20 mouse cellular contexts compared by ENCODE assay signal in genomic region chr17:35088151-35088550, GRCm38 (mm10). TPM values are rescaled to one million over a fixed set of nuclear protein-coding genes. Genes with fewer than 3 reads are reported as not detected.
A peak's percentile ranks its signal among the peaks of the same experiment; 100 is the strongest.
DNase-seq lines count a peak whose midpoint lies in the region; ATAC-seq and TF ChIP-seq lines count a peak whose summit lies in the region.
"Had no signal": no experiment of that assay in that cellular context is flagged by ENCODE, and none has a peak within 500 bp of the region (broad histone marks: within the 10 kb centered on the region; RNA-seq: fewer than 3 reads in every experiment).

No protein-coding gene starts in this region.

- H3K9me3 ChIP-seq in forebrain, embryonic 15.5 days, result no peaks in the 10 kb centered on the region
- no peaks in the 10 kb centered on the region for H3K9me3 ChIP-seq in forebrain, embryonic 16.5 days (ENCODE audit: control insufficient read depth, low read length)
- H3K9me3 ChIP-seq in liver, embryonic 14.5 days (ENCODE audit: control insufficient read depth, low read length), result no peaks in the 10 kb centered on the region
- no peaks in the 10 kb centered on the region for H3K9me3 ChIP-seq in liver, embryonic 11.5 days (ENCODE audit: control insufficient read depth, low read length)
- H3K9me3 ChIP-seq in limb, embryonic 10.5 days (replicated peaks), result no peaks in the 10 kb centered on the region
- H3K9me3 ChIP-seq: heart, embryonic 15.5 days; hindbrain, embryonic 15.5 days; midbrain, embryonic 12.5 days had no signal

- no peak for ATAC-seq in forebrain, embryonic 15.5 days (replicated peaks)
- ATAC-seq in forebrain, embryonic 16.5 days, result no peak
- ATAC-seq in liver, embryonic 14.5 days (ENCODE audit: insufficient read depth), result no peak
- ATAC-seq in liver, embryonic 11.5 days (replicated peaks; ENCODE audit: low FRiP score), result no peak
- no peak for ATAC-seq in activated CD4-positive, CD25-positive, alpha-beta regulatory T cell, adult 4 months

- DNase-seq in liver, embryonic 14.5 days (ENCODE audit: low read depth in 3 of 3, low spot score in 3 of 3), result no peak
- DNase-seq in liver, embryonic 11.5 days (ENCODE audit: low spot score), result no peak
- peak; percentile 34 for DNase-seq in CD4-positive helper T cell, adult 2 months (ENCODE audit: low read depth, low spot score)
- peak; percentile 35 for DNase-seq in adipocyte (ENCODE audit: low spot score)
- DNase-seq in limb, embryonic 10.5 days (ENCODE audit: low spot score), result no peak
- DNase-seq: cerebellum, adult 2 months; embryo, embryonic 11 days; kidney, adult 9 months; liver; lung, postnatal 36 days; right cerebral cortex, postnatal 4 days; thymus, postnatal 36 days had no signal

- H3K4me3 ChIP-seq in forebrain, embryonic 15.5 days, result no peak overlapping the region
- H3K4me3 ChIP-seq in forebrain, embryonic 16.5 days (replicated peaks; ENCODE audit: low read length), result no peak overlapping the region
- no peak overlapping the region for H3K4me3 ChIP-seq in liver, embryonic 14.5 days (ENCODE audit: insufficient read depth in 1 of 2, low read depth in 2 of 2, low read length in 2 of 2)
- no peak overlapping the region for H3K4me3 ChIP-seq in liver, embryonic 11.5 days (ENCODE audit: low read depth, low read length)
- H3K4me3 ChIP-seq in limb, embryonic 10.5 days, result no peak overlapping the region

- H3K4me1 ChIP-seq in forebrain, embryonic 15.5 days, result peaks cover 19% of the 10 kb centered on the region
- H3K4me1 ChIP-seq in forebrain, embryonic 16.5 days (replicated peaks; ENCODE audit: control insufficient read depth, insufficient read depth, low read length), result peaks cover 13% of the 10 kb centered on the region
- peaks cover 15 to 18% of the 10 kb centered on the region in 2 experiments for H3K4me1 ChIP-seq in liver, embryonic 14.5 days (replicated peaks; ENCODE audit: control insufficient read depth in 2 of 2, insufficient read depth in 2 of 2, low read length in 1 of 2)
- peaks cover 13% of the 10 kb centered on the region for H3K4me1 ChIP-seq in liver, embryonic 11.5 days (replicated peaks; ENCODE audit: control insufficient read depth, insufficient read depth, low read length)
- H3K4me1 ChIP-seq in limb, embryonic 10.5 days, result peaks cover 11% of the 10 kb centered on the region

- TF ChIP-seq CTCF in liver, embryonic 14.5 days (IDR thresholded peaks at IDR 0.05; ENCODE audit: low read depth), result peak; percentile 39

- TF ChIP-seq EP300 in liver, embryonic 14.5 days (IDR thresholded peaks at IDR 0.05; ENCODE audit: low read depth), result no peak

- H3K36me3 ChIP-seq in forebrain, embryonic 15.5 days, result peaks cover 14% of the 10 kb centered on the region
- peaks cover 7% of the 10 kb centered on the region; the same call in 1 of the 2 replicates for H3K36me3 ChIP-seq in forebrain, embryonic 16.5 days (ENCODE audit: control insufficient read depth, insufficient read depth)
- peaks cover 6% of the 10 kb centered on the region; the same call in 1 of the 2 replicates for H3K36me3 ChIP-seq in liver, embryonic 14.5 days (replicated peaks; ENCODE audit: control insufficient read depth, insufficient read depth, low read depth)
- H3K36me3 ChIP-seq in liver, embryonic 11.5 days (ENCODE audit: control insufficient read depth, insufficient read depth, low read length), result peaks cover 15% of the 10 kb centered on the region
- peaks cover 28% of the 10 kb centered on the region for H3K36me3 ChIP-seq in limb, embryonic 10.5 days

- H3K27ac ChIP-seq in forebrain, embryonic 15.5 days (replicated peaks), result peak overlapping the region; percentile 55
- no peak overlapping the region; the same call in 1 of the 2 replicates for H3K27ac ChIP-seq in forebrain, embryonic 16.5 days (ENCODE audit: low read length)
- H3K27ac ChIP-seq in liver, embryonic 14.5 days, result no peak overlapping the region
- no peak overlapping the region for H3K27ac ChIP-seq in liver, embryonic 11.5 days (ENCODE audit: low read depth, low read length)
- H3K27ac ChIP-seq in limb, embryonic 10.5 days, result no peak overlapping the region
- H3K27ac ChIP-seq: midbrain, embryonic 12.5 days had no signal

- no peaks in the 10 kb centered on the region for H3K27me3 ChIP-seq in forebrain, embryonic 15.5 days
- no peaks in the 10 kb centered on the region for H3K27me3 ChIP-seq in forebrain, embryonic 16.5 days (replicated peaks; ENCODE audit: control insufficient read depth, insufficient read depth, low read length)
- H3K27me3 ChIP-seq in liver, embryonic 14.5 days (ENCODE audit: control insufficient read depth, insufficient read depth, low read length), result no peaks in the 10 kb centered on the region
- H3K27me3 ChIP-seq in liver, embryonic 11.5 days (replicated peaks; ENCODE audit: control insufficient read depth, insufficient read depth, low read length), result no peaks in the 10 kb centered on the region
- no peaks in the 10 kb centered on the region for H3K27me3 ChIP-seq in limb, embryonic 10.5 days (ENCODE audit: low read depth, poor library complexity, severe bottlenecking)
- H3K27me3 ChIP-seq: heart, embryonic 15.5 days; hindbrain, embryonic 15.5 days; midbrain, embryonic 12.5 days had no signal

- 39% methylated on average over 2 of the region's 2 CpGs for WGBS in forebrain, embryonic 15.5 days
- 47% methylated on average over 2 of the region's 2 CpGs for WGBS in forebrain, embryonic 16.5 days
- WGBS in liver, embryonic 14.5 days (ENCODE audit: insufficient replicate concordance), result 34% methylated on average over 2 of the region's 2 CpGs
- 41% methylated on average over 2 of the region's 2 CpGs for WGBS in liver, embryonic 11.5 days
- 56% methylated on average over 2 of the region's 2 CpGs for WGBS in limb, embryonic 10.5 days

- no peak overlapping the region for H3K9ac ChIP-seq in forebrain, embryonic 15.5 days (replicated peaks)
- no peak overlapping the region for H3K9ac ChIP-seq in forebrain, embryonic 16.5 days (replicated peaks; ENCODE audit: low read depth, low read length)
- H3K9ac ChIP-seq in liver, embryonic 14.5 days (replicated peaks), result no peak overlapping the region
- no peak overlapping the region for H3K9ac ChIP-seq in liver, embryonic 11.5 days (ENCODE audit: low read depth, low read length)

- H3K4me2 ChIP-seq in forebrain, embryonic 15.5 days (replicated peaks), result no peak overlapping the region
- H3K4me2 ChIP-seq in forebrain, embryonic 16.5 days (ENCODE audit: low read length), result no peak overlapping the region
- no peak overlapping the region for H3K4me2 ChIP-seq in liver, embryonic 14.5 days (ENCODE audit: low read depth)
- no peak overlapping the region for H3K4me2 ChIP-seq in liver, embryonic 11.5 days

RNA-seq across cellular contexts. Expression of gene Abhd16a, which starts 0.9 kb away (rescaled TPM):
- polyA plus RNA-seq in forebrain, embryonic 15.5 days (2015; fragmentation: Nextera tagmentation; extraction: Ambion mirVana), result 93.2 and 97.4 TPM in 2 replicates
- polyA plus RNA-seq in forebrain, embryonic 16.5 days (2015; fragmentation: Nextera tagmentation; extraction: Ambion mirVana), result 93.1 and 109 TPM in 2 replicates
- 29.1 and 30.0 TPM in 2 replicates for polyA plus RNA-seq in liver, embryonic 14.5 days (2012; rRNA removed)
- 42.3 and 44.3 TPM in 2 replicates for polyA plus RNA-seq in liver, embryonic 14.5 days (2014; fragmentation: Nextera tagmentation; extraction: Ambion mirVana)
- polyA plus RNA-seq in liver, embryonic 11.5 days (2014; fragmentation: Nextera tagmentation; extraction: Ambion mirVana), result 71.6 and 79.8 TPM in 2 replicates
- 53.3 and 63.6 TPM in 2 replicates for polyA plus RNA-seq in limb, embryonic 10.5 days (2016; fragmentation: Nextera tagmentation; extraction: Ambion mirVana)
- 10 to 100 TPM; 18.7 to 20.6 TPM for polyA plus RNA-seq in activated CD4-positive, CD25-positive, alpha-beta regulatory T cell, adult 4 months (2017; shearing (Covaris generic))

RNA-seq across cellular contexts. Expression of gene Ly6g6f, which starts 2.7 kb away (rescaled TPM):
- 0.32 TPM in 1 of 2 replicates, not detected in the other for polyA plus RNA-seq in forebrain, embryonic 15.5 days (2015; fragmentation: Nextera tagmentation; extraction: Ambion mirVana)
- polyA plus RNA-seq in forebrain, embryonic 16.5 days (2015; fragmentation: Nextera tagmentation; extraction: Ambion mirVana), result not detected in 2 replicates
- polyA plus RNA-seq in liver, embryonic 14.5 days (2012; rRNA removed), result 4.1 and 5.1 TPM in 2 replicates
- polyA plus RNA-seq in liver, embryonic 14.5 days (2014; fragmentation: Nextera tagmentation; extraction: Ambion mirVana), result 5.0 and 6.3 TPM in 2 replicates
- polyA plus RNA-seq in liver, embryonic 11.5 days (2014; fragmentation: Nextera tagmentation; extraction: Ambion mirVana), result 12.8 and 13.5 TPM in 2 replicates
- 0.56 and 0.66 TPM in 2 replicates for polyA plus RNA-seq in limb, embryonic 10.5 days (2016; fragmentation: Nextera tagmentation; extraction: Ambion mirVana)
- under 1 TPM in 1 of 2 experiments, not detected in 1; 0.29 TPM for polyA plus RNA-seq in activated CD4-positive, CD25-positive, alpha-beta regulatory T cell, adult 4 months (2017; shearing (Covaris generic))
- polyA plus RNA-seq: hindbrain, embryonic 15.5 days; stomach, embryonic 14.5 days had no signal

RNA-seq across cellular contexts. Expression of gene Ly6g6d, which starts 10.3 kb away (rescaled TPM):
- polyA plus RNA-seq in forebrain, embryonic 15.5 days (2015; fragmentation: Nextera tagmentation; extraction: Ambion mirVana), result 0.46 and 0.47 TPM in 2 replicates
- polyA plus RNA-seq in forebrain, embryonic 16.5 days (2015; fragmentation: Nextera tagmentation; extraction: Ambion mirVana), result 1.2 and 1.6 TPM in 2 replicates
- polyA plus RNA-seq in liver, embryonic 14.5 days (2012; rRNA removed), result 0.95 and 1.2 TPM in 2 replicates
- polyA plus RNA-seq in liver, embryonic 14.5 days (2014; fragmentation: Nextera tagmentation; extraction: Ambion mirVana), result 0.28 and 0.77 TPM in 2 replicates
- 0.44 and 0.78 TPM in 2 replicates for polyA plus RNA-seq in liver, embryonic 11.5 days (2014; fragmentation: Nextera tagmentation; extraction: Ambion mirVana)
- 0.80 and 1.1 TPM in 2 replicates for polyA plus RNA-seq in limb, embryonic 10.5 days (2016; fragmentation: Nextera tagmentation; extraction: Ambion mirVana)
- polyA plus RNA-seq in activated CD4-positive, CD25-positive, alpha-beta regulatory T cell, adult 4 months (2017; shearing (Covaris generic)), result not detected

RNA-seq across cellular contexts. Expression of gene Ly6g6e, which starts 11.4 kb away (rescaled TPM):
- polyA plus RNA-seq in forebrain, embryonic 15.5 days (2015; fragmentation: Nextera tagmentation; extraction: Ambion mirVana), result 10.0 and 11.9 TPM in 2 replicates
- polyA plus RNA-seq in forebrain, embryonic 16.5 days (2015; fragmentation: Nextera tagmentation; extraction: Ambion mirVana), result 11.8 and 12.3 TPM in 2 replicates
- 0.08 and 0.32 TPM in 2 replicates for polyA plus RNA-seq in liver, embryonic 14.5 days (2012; rRNA removed)
- not detected in 2 replicates for polyA plus RNA-seq in liver, embryonic 14.5 days (2014; fragmentation: Nextera tagmentation; extraction: Ambion mirVana)
- polyA plus RNA-seq in liver, embryonic 11.5 days (2014; fragmentation: Nextera tagmentation; extraction: Ambion mirVana), result 0.57 TPM in 1 of 2 replicates, not detected in the other
- 0.81 and 0.95 TPM in 2 replicates for polyA plus RNA-seq in limb, embryonic 10.5 days (2016; fragmentation: Nextera tagmentation; extraction: Ambion mirVana)
- polyA plus RNA-seq in activated CD4-positive, CD25-positive, alpha-beta regulatory T cell, adult 4 months (2017; shearing (Covaris generic)), result not detected

RNA-seq across cellular contexts. Expression of gene Ly6g5c, which starts 19.9 kb away (rescaled TPM):
- polyA plus RNA-seq in forebrain, embryonic 15.5 days (2015; fragmentation: Nextera tagmentation; extraction: Ambion mirVana), result not detected in 2 replicates
- polyA plus RNA-seq in forebrain, embryonic 16.5 days (2015; fragmentation: Nextera tagmentation; extraction: Ambion mirVana), result not detected in 2 replicates
- not detected in 2 replicates for polyA plus RNA-seq in liver, embryonic 14.5 days (2012; rRNA removed)
- not detected in 2 replicates for polyA plus RNA-seq in liver, embryonic 14.5 days (2014; fragmentation: Nextera tagmentation; extraction: Ambion mirVana)
- not detected in 2 replicates for polyA plus RNA-seq in liver, embryonic 11.5 days (2014; fragmentation: Nextera tagmentation; extraction: Ambion mirVana)
- polyA plus RNA-seq in limb, embryonic 10.5 days (2016; fragmentation: Nextera tagmentation; extraction: Ambion mirVana), result not detected in 2 replicates
- polyA plus RNA-seq in activated CD4-positive, CD25-positive, alpha-beta regulatory T cell, adult 4 months (2017; shearing (Covaris generic)), result not detected
- polyA plus RNA-seq: heart, embryonic 15.5 days; hindbrain, embryonic 15.5 days; midbrain, embryonic 12.5 days; neural tube, embryonic 11.5 days; stomach, embryonic 14.5 days had no signal

Comparison
In these comparisons a context has a peak if more than half of its experiments do, and no peak if none do; other contexts are left out.
1. DNase-seq: peak in CD4-positive helper T cell, adult 2 months (single experiment) and adipocyte (single experiment); none in liver, embryonic 14.5 days (0 of 3), liver, embryonic 11.5 days (single experiment) and limb, embryonic 10.5 days (single experiment).